Mouse (Mus musculus) lung, embryonic 14.5 days (tissue): Measurements from ENCODE around the gene Ghitm. TPM values are rescaled to one million over a fixed set of nuclear protein-coding genes. Genes with fewer than 3 reads are reported as not detected.
A peak's percentile ranks its signal among the peaks of the same experiment; 100 is the strongest.

Experiments
- ATAC-seq: fragments of 200-750 bp; cut with Nextera tagmentation; 2 replicates; pipeline ENCODE4 v1.8.0; 2017; ENCODE audit warnings: mild to moderate bottlenecking, moderate TSS enrichment, moderate library complexity; ENCODE audit not compliant: insufficient read depth
- DNase-seq: peaks from one replicate; pipeline ENCODE4 v3.0.0-alpha.2; 2015
- H3K27ac ChIP-seq: fragments of 300-500 bp; sonication (generic); 2 replicates; pipeline ENCODE4 v1.5.1; 2014; ENCODE audit warnings: low read depth, mild to moderate bottlenecking, moderate library complexity
- H3K27me3 ChIP-seq: fragments of 300-500 bp; sonication (generic); 2 replicates; pipeline ENCODE4 v1.6.1; 2014; ENCODE audit warnings: low read length, control low read depth; ENCODE audit not compliant: insufficient read depth
- H3K36me3 ChIP-seq: fragments of 300-500 bp; sonication (generic); 2 replicates; pipeline ENCODE4 v1.6.1; 2014; ENCODE audit warnings: control low read depth; ENCODE audit not compliant: insufficient read depth
- H3K4me1 ChIP-seq: fragments of 300-500 bp; sonication (generic); 2 replicates; pipeline ENCODE4 v1.6.1; 2014; ENCODE audit warnings: antibody characterized with exemption, control low read depth; ENCODE audit not compliant: insufficient read depth
- H3K4me2 ChIP-seq: fragments of 300-500 bp; sonication (generic); 2 replicates; pipeline ENCODE4 v1.6.1; 2014; ENCODE audit warnings: mild to moderate bottlenecking
- H3K4me3 ChIP-seq: fragments of 300-500 bp; sonication (generic); 2 replicates; pipeline ENCODE4 v1.5.1; 2014; ENCODE audit warnings: low read depth, low read length
- H3K9ac ChIP-seq: fragments of 300-500 bp; sonication (generic); 2 replicates; pipeline ENCODE4 v1.6.1; 2014
- H3K9me3 ChIP-seq: fragments of 300-500 bp; sonication (generic); 2 replicates; pipeline ENCODE4 v1.6.1; 2016; ENCODE audit warnings: low read depth, low read length, control low read depth
- CTCF ChIP-seq: IDR thresholded peaks from 2 replicates; pipeline ENCODE4 v1.5.1; 2016; ENCODE audit warnings: antibody characterized with exemption, low read depth
- WGBS: fragments of 180-500 bp; shearing (Covaris S2); extraction: QIAGEN DNeasy Blood & Tissue Kit; methylation state at CpG from one replicate; pipeline ENCODE4 v1.1.7; 2014; 5-methylcytosine and 5-hydroxymethylcytosine counted together
- polyA plus RNA-seq: library from polyadenylated mRNA; unstranded; fragments of >200 nt; fragmentation: Nextera tagmentation; extraction: Ambion mirVana; gene quantifications from 2 replicates; pipeline ENCODE4 v1.2.1, GENCODE M21; 2014

The Ghitm gene
- polyA plus RNA-seq, 1 experiment from 2014 or later = 186 TPM

DNA sequence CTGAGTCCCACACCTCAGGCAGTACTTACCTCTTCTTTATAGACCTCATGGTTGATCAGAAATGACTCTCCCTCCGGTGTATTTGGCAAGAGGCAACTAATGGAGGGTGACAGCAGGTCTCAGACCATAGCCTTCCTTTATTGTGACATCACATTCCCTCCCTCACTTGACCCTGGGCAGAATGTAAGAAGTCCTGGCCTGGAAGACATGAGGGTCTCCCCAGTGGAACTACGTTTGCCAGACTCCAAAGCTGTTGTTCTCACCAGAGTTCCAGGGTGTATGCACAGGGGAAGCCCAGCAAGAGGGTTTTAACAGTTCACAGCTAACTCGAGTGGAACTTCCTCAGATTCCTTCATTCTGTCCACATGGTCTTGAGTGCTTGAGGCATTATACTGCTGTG, 21.1 kb downstream of the Ghitm start, which contains the start of gene 2610528A11Rik:
TSS of gene 2610528A11Rik (minus strand) at position 101 of the 400 bp plus-strand sequence.
- DNase-seq = no peak
- Histone ChIP-seq H3K4me1 (no peaks in the 10 kb centered on the region), H3K9me3 (no peaks in the 10 kb centered on the region), H3K27me3 (no peaks in the 10 kb centered on the region), H3K4me2 (no peak within 1 kb of the TSS), H3K9ac (no peak within 1 kb of the TSS), H3K36me3 (no peaks in the 10 kb centered on the region), H3K27ac (no peak within 1 kb of the TSS), H3K4me3 (no peak within 1 kb of the TSS)
- no peak for TF ChIP-seq CTCF
- no peak for ATAC-seq
- 60% methylated on average over 3 of the region's 3 CpGs for WGBS

DNA sequence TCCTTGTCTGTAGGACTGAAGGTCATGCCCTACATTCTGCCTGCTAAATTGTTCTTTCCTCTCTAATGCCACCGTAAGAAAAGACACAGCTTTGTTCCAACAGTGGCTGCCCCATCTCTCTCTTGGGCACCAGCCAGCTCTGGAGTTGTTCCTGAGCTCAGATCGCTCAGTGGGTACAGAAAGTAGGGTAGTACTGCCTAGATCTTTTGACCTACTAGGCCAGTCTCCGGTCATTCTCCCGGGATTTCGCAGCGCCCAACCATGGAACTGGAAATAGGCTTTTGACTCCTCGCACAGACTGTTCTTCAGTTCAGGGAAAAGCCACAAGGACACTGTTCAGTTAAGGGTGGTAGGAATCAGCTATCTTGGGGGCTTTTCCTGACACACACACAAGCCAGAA, 22.1 kb downstream of the Ghitm start:
- DNase-seq = no peak
- Histone ChIP-seq H3K9me3 (no peaks in the 10 kb centered on the region), H3K36me3 (no peaks in the 10 kb centered on the region), H3K4me3 (no peak overlapping the region), H3K9ac (no peak overlapping the region), H3K27ac (no peak overlapping the region), H3K27me3 (no peaks in the 10 kb centered on the region), H3K4me1 (no peaks in the 10 kb centered on the region), H3K4me2 (no peak overlapping the region)
- 89% methylated on average over 7 of the region's 7 CpGs for WGBS
- no peak for ATAC-seq
- TF ChIP-seq CTCF = no peak

DNA sequence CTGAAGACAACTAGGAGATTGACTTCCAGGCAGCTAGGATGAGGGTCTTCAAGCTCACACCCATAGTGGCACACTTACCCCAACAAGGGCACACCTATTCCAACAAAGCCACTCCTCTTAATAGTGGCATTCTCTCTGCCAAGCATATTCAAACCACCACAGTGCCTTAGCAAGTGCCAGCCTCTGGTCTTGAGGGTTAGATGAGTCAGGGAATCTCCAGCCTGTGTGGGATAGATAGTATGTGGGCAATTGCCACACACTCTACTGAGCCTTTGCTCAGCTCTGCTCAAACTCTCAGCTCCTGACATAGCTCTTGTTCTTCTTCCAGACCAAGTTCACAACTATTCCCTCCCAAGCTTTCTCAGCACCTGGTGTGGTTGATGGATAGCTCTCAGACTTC, 23.7 kb downstream of the Ghitm start:
- Histone ChIP-seq H3K4me2 (no peak overlapping the region), H3K9me3 (no peaks in the 10 kb centered on the region), H3K27ac (no peak overlapping the region), H3K36me3 (no peaks in the 10 kb centered on the region), H3K9ac (no peak overlapping the region), H3K4me3 (no peak overlapping the region), H3K27me3 (no peaks in the 10 kb centered on the region), H3K4me1 (no peaks in the 10 kb centered on the region)
- ATAC-seq (no peak), DNase-seq (no peak)
- no peak for TF ChIP-seq CTCF

DNA sequence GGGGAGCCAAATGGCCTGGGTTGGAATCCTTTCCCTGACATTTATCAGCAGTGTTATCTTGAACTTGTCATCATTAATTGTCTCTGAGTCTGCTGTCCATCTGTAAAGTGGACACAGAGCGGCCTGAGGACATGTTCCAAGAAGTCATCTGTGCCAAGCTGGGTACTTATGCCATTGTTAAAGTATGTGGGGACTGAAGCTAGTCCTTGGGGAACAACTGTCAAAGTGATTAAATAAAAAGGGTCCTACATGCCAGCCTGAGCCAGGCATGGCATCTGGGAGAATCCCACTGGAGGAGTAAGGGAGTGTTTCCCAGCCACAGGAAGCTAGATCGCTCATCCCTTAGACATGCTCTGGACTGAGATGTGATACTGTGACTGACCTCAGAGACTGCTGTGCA, 24.6 kb downstream of the Ghitm start:
- Histone ChIP-seq H3K4me2 (no peak overlapping the region), H3K4me3 (no peak overlapping the region), H3K9me3 (no peaks in the 10 kb centered on the region), H3K4me1 (no peaks in the 10 kb centered on the region), H3K27me3 (no peaks in the 10 kb centered on the region), H3K27ac (no peak overlapping the region), H3K36me3 (no peaks in the 10 kb centered on the region), H3K9ac (no peak overlapping the region)
- no peak for TF ChIP-seq CTCF
- WGBS = 75% methylated on average over 2 of the region's 2 CpGs
- DNase-seq (no peak), ATAC-seq (no peak)

DNA sequence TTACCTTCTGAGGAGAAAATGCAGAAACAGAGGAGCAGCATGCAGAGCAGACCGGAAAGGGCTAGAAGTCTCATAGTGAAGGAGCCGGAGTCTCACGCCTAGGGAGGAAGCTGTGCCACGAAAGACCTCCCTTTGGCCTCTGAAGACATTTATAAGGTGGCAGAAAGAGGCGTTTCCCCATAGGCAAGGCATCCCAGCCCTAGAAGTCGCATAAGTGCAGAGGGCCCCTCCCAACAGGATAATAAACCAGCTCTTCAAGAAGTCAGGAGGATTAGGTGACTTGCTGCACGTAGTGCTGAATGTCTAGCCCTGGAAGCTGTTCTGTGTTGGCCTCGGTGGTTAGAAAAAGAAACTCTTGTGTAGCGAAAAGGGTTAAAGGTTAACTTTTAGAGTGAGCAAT, 25.1 kb downstream of the Ghitm start:
- Histone ChIP-seq H3K4me1 (no peaks in the 10 kb centered on the region), H3K4me2 (no peak overlapping the region), H3K9me3 (no peaks in the 10 kb centered on the region), H3K4me3 (no peak overlapping the region), H3K36me3 (no peaks in the 10 kb centered on the region), H3K27me3 (no peaks in the 10 kb centered on the region), H3K9ac (no peak overlapping the region), H3K27ac (no peak overlapping the region)
- no peak for TF ChIP-seq CTCF
- 50% methylated on average over 9 of the region's 9 CpGs for WGBS
- no peak for DNase-seq
- no peak for ATAC-seq

DNA sequence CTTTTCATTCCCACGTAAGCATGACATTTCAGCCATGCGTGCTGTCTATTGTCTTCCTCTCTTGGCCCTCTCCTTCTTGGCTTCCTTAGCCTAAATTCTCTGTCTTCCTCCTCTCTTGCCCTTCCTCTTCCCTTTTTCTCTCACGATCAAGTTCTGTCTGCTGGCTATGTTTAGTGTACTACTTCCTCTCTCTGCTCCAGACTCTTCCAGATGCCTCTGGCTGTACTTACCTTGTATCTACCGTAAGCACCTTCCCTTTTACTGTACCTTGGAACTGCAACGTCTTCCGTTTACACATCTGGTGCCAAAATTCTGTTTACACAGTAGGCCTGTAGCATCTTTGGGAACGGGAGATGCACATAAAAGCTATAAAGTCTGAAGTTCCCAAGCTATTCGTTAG, 25.6 kb downstream of the Ghitm start:
- Histone ChIP-seq H3K4me3 (no peak overlapping the region), H3K4me2 (no peak overlapping the region), H3K9me3 (no peaks in the 10 kb centered on the region), H3K9ac (no peak overlapping the region), H3K36me3 (no peaks in the 10 kb centered on the region), H3K27me3 (no peaks in the 10 kb centered on the region), H3K4me1 (no peaks in the 10 kb centered on the region), H3K27ac (no peak overlapping the region)
- no peak for TF ChIP-seq CTCF
- ATAC-seq (no peak), DNase-seq (no peak)
- WGBS = 68% methylated on average over 8 of the region's 8 CpGs

DNA sequence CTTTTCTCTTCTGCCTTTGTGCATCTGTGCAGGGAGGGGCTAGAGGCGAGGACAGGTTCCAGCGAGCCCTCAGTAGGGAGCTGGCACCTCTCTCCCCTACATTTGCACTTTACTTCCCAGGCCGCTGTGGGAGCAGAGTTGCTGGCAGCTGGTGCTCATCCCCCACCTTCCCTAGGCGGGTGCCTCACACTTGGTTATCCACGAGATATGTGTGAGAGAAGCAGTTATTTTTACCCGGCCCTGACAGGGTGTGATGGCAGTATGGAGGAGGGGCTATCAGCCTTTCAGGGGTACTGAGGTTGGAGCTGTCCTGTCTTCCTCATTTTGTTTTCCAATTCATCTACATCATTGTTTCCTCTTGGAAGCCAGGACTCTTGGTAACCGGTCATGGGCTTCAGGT, 29.2 kb downstream of the Ghitm start:
- ATAC-seq = no peak
- no peak for TF ChIP-seq CTCF
- H3K36me3 ChIP-seq = no peaks in the 10 kb centered on the region
- no peaks in the 10 kb centered on the region for H3K27me3 ChIP-seq
- H3K4me3 ChIP-seq = no peak overlapping the region
- no peak overlapping the region for H3K27ac ChIP-seq
- 20% methylated on average over 7 of the region's 7 CpGs for WGBS
- H3K4me2 ChIP-seq = no peak overlapping the region
- no peak overlapping the region for H3K9ac ChIP-seq
- no peaks in the 10 kb centered on the region for H3K9me3 ChIP-seq
- no peaks in the 10 kb centered on the region for H3K4me1 ChIP-seq
- no peak for DNase-seq

DNA sequence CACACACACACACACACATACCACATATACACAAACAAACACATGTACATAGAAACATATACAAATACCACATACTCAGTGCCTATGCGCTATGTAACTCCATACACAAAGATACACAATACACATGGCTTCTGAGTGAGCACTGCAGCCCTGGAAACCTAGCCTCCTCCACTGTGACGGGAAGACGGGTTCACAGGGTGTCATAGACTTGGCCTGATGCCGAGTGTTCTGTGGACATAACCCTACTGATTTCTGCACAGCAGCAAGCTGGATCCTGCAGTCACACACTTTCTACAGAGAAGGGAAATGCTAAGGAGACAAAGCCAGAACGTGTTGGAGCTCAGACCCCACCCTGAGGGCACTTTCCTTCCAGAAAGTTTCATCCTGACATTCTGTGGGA, 30.3 kb downstream of the Ghitm start:
- no peak overlapping the region for H3K9ac ChIP-seq
- DNase-seq (peak; percentile 76), ATAC-seq (peak; percentile 87)
- no peak overlapping the region for H3K4me2 ChIP-seq
- H3K36me3 ChIP-seq = no peaks in the 10 kb centered on the region
- no peak overlapping the region for H3K27ac ChIP-seq
- 0 out of 2 replicates have a peak, but pooled peaks cover under 1% of the 10 kb centered on the region for H3K27me3 ChIP-seq
- no peaks in the 10 kb centered on the region for H3K4me1 ChIP-seq
- TF ChIP-seq CTCF = no peak
- no peak overlapping the region for H3K4me3 ChIP-seq
- no peaks in the 10 kb centered on the region for H3K9me3 ChIP-seq
- WGBS = 25% methylated on average over 5 of the region's 5 CpGs
